Mouse (Mus musculus) bone marrow macrophage, adult 2 months (primary cell): ENCODE data around the gene Chfr.

Experiments used
- CTCF ChIP-seq: IDR thresholded peaks from 2 replicates; pipeline ENCODE4 v1.5.1; 2012; ENCODE audit warnings: low read depth, mild to moderate bottlenecking, low read length, moderate library complexity
- POLR2A ChIP-seq: IDR thresholded peaks from 2 replicates; pipeline ENCODE4 v1.6.1; 2012; ENCODE audit warnings: mild to moderate bottlenecking, low read depth, low read length, borderline replicate concordance

GRCm38 (mm10) chr5:110204777-110205176 lies 69.1 kb downstream of the Chfr start:
- TF ChIP-seq CTCF = no peak
- TF ChIP-seq POLR2A = no peak
